8 mouse cellular contexts compared by ENCODE assay signal in genomic region chr7:130546791-130547484, GRCm38 (mm10). TPM values are rescaled to one million over a fixed set of nuclear protein-coding genes. Genes with fewer than 3 reads are reported as not detected.
DNase-seq lines count a peak whose midpoint lies in the region; ATAC-seq and TF ChIP-seq lines count a peak whose summit lies in the region.

No protein-coding gene starts in this region.

- H3K4me3 ChIP-seq in ES-E14 (ENCODE audit: insufficient read depth in 1 of 2, low read depth in 1 of 2, low read length in 2 of 2, poor library complexity in 1 of 2, severe bottlenecking in 1 of 2), result peak overlapping the region; percentile 86 to 90
- H3K4me3 ChIP-seq in forebrain, embryonic 15.5 days, result peak overlapping the region; percentile 100
- peak overlapping the region; percentile 87 for H3K4me3 ChIP-seq in lung, adult 2 months (replicated peaks; ENCODE audit: extremely low read depth, low read depth, low read length)

- ATAC-seq in forebrain, embryonic 15.5 days (replicated peaks), result peak; percentile 95
- ATAC-seq in neutrophil, adult 5-6 weeks (ENCODE audit: extremely low read depth, insufficient number of reproducible peaks, low FRiP score, poor library complexity, severe bottlenecking), result peak; percentile 92

- WGBS in forebrain, embryonic 15.5 days, result under 1% methylated on average over 84 of the region's 84 CpGs
- WGBS in lung, adult 2 months, result under 1% methylated on average over 84 of the region's 84 CpGs

- no peaks in the 10 kb centered on the region for H3K9me3 ChIP-seq in ES-E14 (ENCODE audit: control insufficient read depth, insufficient read depth, low read depth, low read length)
- no peaks in the 10 kb centered on the region for H3K9me3 ChIP-seq in forebrain, embryonic 15.5 days

- H3K36me3 ChIP-seq in ES-E14 (ENCODE audit: control insufficient read depth, insufficient read depth, low read length, poor library complexity, severe bottlenecking), result peaks cover 10% of the 10 kb centered on the region
- H3K36me3 ChIP-seq in forebrain, embryonic 15.5 days, result peaks cover 11% of the 10 kb centered on the region

- peak; percentile 69 for TF ChIP-seq CTCF in lung, adult 2 months (IDR thresholded peaks at IDR 0.05; ENCODE audit: insufficient read depth, low read length)

- DNase-seq in ES-E14 (ENCODE audit: low read depth, low spot score), result peak; percentile 91
- DNase-seq in cerebellum, adult 11-12 months, result peak; percentile 94
- peak; percentile 82 for DNase-seq in heart, postnatal 25 days (ENCODE audit: low spot score)
- DNase-seq in layer of hippocampus, adult 18-20 months (ENCODE audit: low spot score in 2 of 2), result peak; percentile 89 to 92
- DNase-seq in lung, adult 2 months, result peak; percentile 90
- DNase-seq in thymus, adult 18-20 months, result peak; percentile 81 to 86

- peak overlapping the region; percentile 98 for H3K9ac ChIP-seq in ES-E14 (ENCODE audit: insufficient read depth, low read depth, low read length, poor library complexity, severe bottlenecking)
- H3K9ac ChIP-seq in forebrain, embryonic 15.5 days (replicated peaks), result peak overlapping the region; percentile 97

- intact Hi-C loops in heart, postnatal 25 days (cut with DNase I), result loop anchor here (5.0 kb wide), 2 partner anchors 50 to 125 kb away; no protein-coding TSS in a partner anchor

- H3K27me3 ChIP-seq in forebrain, embryonic 15.5 days, result no peaks in the 10 kb centered on the region

- peaks cover 0 to 8% of the 10 kb centered on the region in 2 experiments; a peak in 1 of 4 replicates for H3K4me1 ChIP-seq in ES-E14 (ENCODE audit: control insufficient read depth in 2 of 2, insufficient read depth in 2 of 2, low read length in 2 of 2, poor library complexity in 1 of 2)
- H3K4me1 ChIP-seq in forebrain, embryonic 15.5 days, result peaks cover 16% of the 10 kb centered on the region
- 0 out of 2 replicates have a peak, but pooled peaks cover 2% of the 10 kb centered on the region for H3K4me1 ChIP-seq in lung, adult 2 months (ENCODE audit: control insufficient read depth, insufficient read depth, low read length)

- H3K27ac ChIP-seq in ES-E14 (ENCODE audit: insufficient read depth, low read depth, low read length, poor library complexity, severe bottlenecking), result peak overlapping the region; percentile 93
- peak overlapping the region; percentile 99 for H3K27ac ChIP-seq in forebrain, embryonic 15.5 days (replicated peaks)

- peak overlapping the region; percentile 83 for H3K4me2 ChIP-seq in forebrain, embryonic 15.5 days (replicated peaks)

- TF ChIP-seq POLR2A in lung, adult 2 months (IDR thresholded peaks at IDR 0.05; ENCODE audit: borderline replicate concordance, extremely low read depth, low read depth, low read length), result peak; percentile 60; the same call in 1 of the 2 replicates

- in situ Hi-C loops in ES-E14 (cut with MboI; ENCODE audit: low sequenced_read_pairs in 2 of 2, unreplicated experiment in 2 of 2), result no loop called here

TF ChIP-seq in ES-E14, 5 proteins besides CTCF, POLR2A, EP300 and RAD21:
- TF ChIP-seq HCFC1 (IDR thresholded peaks at IDR 0.05; ENCODE audit: borderline replicate concordance, insufficient read depth, low read length), result peak; percentile 68; the same call in 1 of the 2 replicates
- no peak for TF ChIP-seq MAFK (IDR thresholded peaks at IDR 0.05; ENCODE audit: insufficient read depth, low read depth, low read length)
- 0 out of 2 replicates have a peak, but pooled peaks have one; percentile 21 for TF ChIP-seq ZNF384 (IDR thresholded peaks at IDR 0.05; ENCODE audit: low read depth, low read length)
- TF ChIP-seq CHD2 (IDR thresholded peaks at IDR 0.05; ENCODE audit: low read depth, low read length), result no peak
- TF ChIP-seq ZC3H11A (IDR thresholded peaks at IDR 0.05; ENCODE audit: borderline replicate concordance, low read depth, low read length), result no peak
TF ChIP-seq in ES-E14: peak in this region for 2.

RNA-seq across cellular contexts. Expression of gene Nsmce4a, which starts 26.0 kb away (rescaled TPM):
- total RNA-seq in ES-E14 (2012; rRNA removed), result 72.0 and 90.9 TPM in 2 replicates
- polyA plus RNA-seq in forebrain, embryonic 15.5 days (2015; fragmentation: Nextera tagmentation; extraction: Ambion mirVana), result 108 and 113 TPM in 2 replicates
- 10 to 100 TPM; 38.5 to 46.1 TPM for total RNA-seq in heart, postnatal 25 days (2021)
- total RNA-seq in layer of hippocampus, adult 18-20 months (2021), result 10 to 100 TPM; 40.7 to 44.1 TPM
- 29.6 and 36.3 TPM in 2 replicates for polyA plus RNA-seq in lung, adult 2 months (2012; rRNA removed)
- total RNA-seq in neutrophil, adult 5-6 weeks (2017), result 155 and 165 TPM in 2 replicates

RNA-seq across cellular contexts. Expression of gene Ate1, which starts 26.8 kb away (rescaled TPM):
- 22.8 and 25.7 TPM in 2 replicates for total RNA-seq in ES-E14 (2012; rRNA removed)
- 87.5 and 96.2 TPM in 2 replicates for polyA plus RNA-seq in forebrain, embryonic 15.5 days (2015; fragmentation: Nextera tagmentation; extraction: Ambion mirVana)
- total RNA-seq in heart, postnatal 25 days (2021), result 10 to 100 TPM; 32.2 to 32.3 TPM
- total RNA-seq in layer of hippocampus, adult 18-20 months (2021), result 10 to 100 TPM; 69.7 to 71.3 TPM
- 6.1 and 12.5 TPM in 2 replicates for polyA plus RNA-seq in lung, adult 2 months (2012; rRNA removed)
- 74.5 and 77.6 TPM in 2 replicates for total RNA-seq in neutrophil, adult 5-6 weeks (2017)

RNA-seq across cellular contexts. Expression of gene Tacc2, which starts 30.3 kb away (rescaled TPM):
- total RNA-seq in ES-E14 (2012; rRNA removed), result 23.2 and 29.1 TPM in 2 replicates
- polyA plus RNA-seq in forebrain, embryonic 15.5 days (2015; fragmentation: Nextera tagmentation; extraction: Ambion mirVana), result 53.5 and 56.5 TPM in 2 replicates
- total RNA-seq in heart, postnatal 25 days (2021), result 100 to 1,000 TPM; 364 to 380 TPM
- total RNA-seq in layer of hippocampus, adult 18-20 months (2021), result 10 to 100 TPM; 73.8 to 77.5 TPM
- 71.7 and 74.5 TPM in 2 replicates for polyA plus RNA-seq in lung, adult 2 months (2012; rRNA removed)
- 0.35 and 1.2 TPM in 2 replicates for total RNA-seq in neutrophil, adult 5-6 weeks (2017)

Comparison
In these comparisons a context has a peak if more than half of its experiments do, and no peak if none do; other contexts are left out.
1. Peak in every context shown above with its lines: DNase-seq, ATAC-seq, H3K4me3 ChIP-seq and H3K27ac ChIP-seq.
2. RNA of gene Tacc2, which starts 30.3 kb away (total RNA-seq): 364 to 380 TPM in heart, postnatal 25 days, 73.8 to 77.5 TPM in layer of hippocampus, adult 18-20 months and 23.2 to 29.1 TPM in ES-E14; 0.35 to 1.2 TPM in neutrophil, adult 5-6 weeks; every median in the first group is over 10 times any median in the second.